Mouse (Mus musculus) liver, embryonic 13.5 days (tissue): ENCODE measurements at regions not wholly inside any gene's neighbourhood (a gene's known extent, or its start where the extent isn't known, plus 50 kb on each side); places are given as distances from the start of the nearest gene placed in this dataset.

Experiments used
- ATAC-seq: fragments of 200-750 bp; cut with Nextera tagmentation; 2 replicates; pipeline ENCODE4 v1.8.0; 2017; ENCODE audit warnings: low read depth, mild to moderate bottlenecking, moderate number of reproducible peaks, moderate library complexity
- DNase-seq: peaks from one replicate; pipeline ENCODE4 v3.0.0; 2022
- H3K27ac ChIP-seq: fragments of 300-500 bp; sonication (generic); 2 replicates; pipeline ENCODE4 v1.5.1; 2015; ENCODE audit warnings: moderate library complexity, mild to moderate bottlenecking, inconsistent platforms
- H3K27me3 ChIP-seq: fragments of 300-500 bp; sonication (generic); 2 replicates; pipeline ENCODE4 v1.6.1; 2015; ENCODE audit warnings: mild to moderate bottlenecking, inconsistent platforms
- H3K36me3 ChIP-seq: fragments of 300-500 bp; sonication (generic); 2 replicates; pipeline ENCODE4 v1.6.1; 2015; ENCODE audit warnings: mild to moderate bottlenecking, inconsistent platforms
- H3K4me1 ChIP-seq: fragments of 300-500 bp; sonication (generic); replicated peaks from 2 replicates; pipeline ENCODE4 v1.6.1; 2015; ENCODE audit warnings: inconsistent platforms
- H3K4me2 ChIP-seq: fragments of 300-500 bp; sonication (generic); 2 replicates; pipeline ENCODE4 v1.6.1; 2015; ENCODE audit warnings: inconsistent platforms, mild to moderate bottlenecking, moderate library complexity
- H3K4me3 ChIP-seq: fragments of 300-500 bp; sonication (generic); replicated peaks from 2 replicates; pipeline ENCODE4 v1.5.1; 2015; ENCODE audit warnings: mild to moderate bottlenecking, inconsistent platforms
- H3K9ac ChIP-seq: fragments of 300-500 bp; sonication (generic); 2 replicates; pipeline ENCODE4 v1.6.1; 2015; ENCODE audit warnings: mild to moderate bottlenecking, inconsistent platforms
- H3K9me3 ChIP-seq: fragments of 300-500 bp; sonication (generic); replicated peaks from 2 replicates; pipeline ENCODE4 v1.6.1; 2016; ENCODE audit warnings: inconsistent platforms
- WGBS: fragments of 180-500 bp; shearing (Covaris S2); methylation state at CpG from one replicate; pipeline ENCODE4 v1.1.7; 2015; ENCODE audit not compliant: insufficient replicate concordance; 5-methylcytosine and 5-hydroxymethylcytosine counted together

- no peak for DNase-seq
- 64% methylated on average over 6 of the region's 6 CpGs for WGBS
Observed at GRCm38 (mm10) chr14:105805762-105806161, 90.9 kb downstream of the Spry2 start.

DNA sequence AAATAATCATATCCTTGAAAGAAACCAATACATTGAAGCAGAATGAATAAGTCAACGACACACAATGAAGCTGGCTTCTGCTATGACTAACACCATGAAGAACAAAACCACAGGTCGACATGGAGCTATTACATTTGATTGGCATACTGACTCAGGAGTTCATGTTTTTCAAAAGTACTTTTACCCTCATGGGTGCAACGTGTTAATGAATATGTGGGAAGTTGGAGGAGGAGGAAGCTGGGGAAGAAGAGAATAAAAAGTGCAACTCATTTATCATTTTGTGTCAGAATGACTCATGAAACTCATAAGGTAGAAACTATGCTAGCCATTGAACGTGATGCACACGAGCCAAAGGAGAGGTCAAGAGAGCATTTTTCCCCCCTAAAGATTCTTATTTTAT is 91.3 kb downstream of the Spry2 start:
- Histone ChIP-seq H3K4me2 (no peak overlapping the region), H3K27me3 (no peaks in the 10 kb centered on the region), H3K9ac (no peak overlapping the region), H3K27ac (no peak overlapping the region), H3K36me3 (no peaks in the 10 kb centered on the region), H3K9me3 (no peaks in the 10 kb centered on the region), H3K4me3 (no peak overlapping the region), H3K4me1 (peaks cover 7% of the 10 kb centered on the region)
- no peak for ATAC-seq
- no peak for DNase-seq
- WGBS = 25% methylated on average over 5 of the region's 5 CpGs

More at GRCm38 (mm10) chr14:105805762-105806161, 90.9 kb downstream of the Spry2 start:
- Histone ChIP-seq H3K9ac (no peak overlapping the region), H3K9me3 (no peaks in the 10 kb centered on the region), H3K4me3 (no peak overlapping the region), H3K27me3 (no peaks in the 10 kb centered on the region), H3K4me1 (peaks cover 7% of the 10 kb centered on the region), H3K36me3 (no peaks in the 10 kb centered on the region), H3K27ac (no peak overlapping the region), H3K4me2 (no peak overlapping the region)
- no peak for ATAC-seq

- no peaks in the 10 kb centered on the region for H3K27me3 ChIP-seq
- peaks cover 7% of the 10 kb centered on the region for H3K4me1 ChIP-seq
- DNase-seq (no peak), ATAC-seq (no peak)
- H3K27ac ChIP-seq = no peak overlapping the region
- no peak overlapping the region for H3K9ac ChIP-seq
- no peak overlapping the region for H3K4me2 ChIP-seq
- H3K9me3 ChIP-seq = no peaks in the 10 kb centered on the region
- WGBS = 72% methylated on average over 5 of the region's 5 CpGs
- H3K4me3 ChIP-seq = no peak overlapping the region
- H3K36me3 ChIP-seq = no peaks in the 10 kb centered on the region
Observed at GRCm38 (mm10) chr14:105804761-105805160, 91.9 kb downstream of the Spry2 start.

DNA sequence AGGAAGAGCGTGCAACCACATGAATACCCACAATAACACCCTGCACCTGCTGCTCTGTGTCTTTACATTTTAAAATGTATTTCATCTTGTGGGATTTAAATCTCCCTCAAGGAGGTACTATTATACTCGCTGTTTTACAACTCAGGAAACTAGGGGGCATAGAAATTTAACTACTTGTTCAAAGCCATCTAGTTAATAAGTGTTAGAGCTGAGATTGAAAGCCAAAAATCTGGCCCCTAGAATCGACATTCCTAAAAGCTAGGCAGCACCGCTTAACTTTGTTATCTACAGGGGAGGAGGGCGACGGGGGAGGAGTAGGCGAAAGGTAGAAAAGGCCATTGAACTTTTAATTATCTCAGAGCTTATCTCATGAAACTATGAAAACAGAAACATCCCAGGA is 93.3 kb downstream of the Spry2 start:
- 0 out of 2 replicates have a peak, but pooled peaks have one; percentile 43 for ATAC-seq
- Histone ChIP-seq H3K4me3 (peak overlapping the region; percentile 14; the same call in 1 of the 2 replicates), H3K9me3 (no peaks in the 10 kb centered on the region), H3K36me3 (no peaks in the 10 kb centered on the region), H3K27ac (peak overlapping the region; percentile 50; the same call in 1 of the 2 replicates), H3K27me3 (no peaks in the 10 kb centered on the region), H3K4me2 (peak overlapping the region; percentile 50), H3K4me1 (peaks cover 7% of the 10 kb centered on the region), H3K9ac (no peak overlapping the region; the same call in 1 of the 2 replicates)
- DNase-seq = no peak
- 33% methylated on average over 7 of the region's 7 CpGs for WGBS

GRCm38 (mm10) chr14:105802529-105803280 is 93.9 kb downstream of the Spry2 start:
- Histone ChIP-seq H3K4me1 (peaks cover 7% of the 10 kb centered on the region), H3K9ac (no peak overlapping the region; the same call in 1 of the 2 replicates), H3K9me3 (no peaks in the 10 kb centered on the region), H3K4me3 (peak overlapping the region; percentile 14), H3K4me2 (peak overlapping the region; percentile 50), H3K27ac (peak overlapping the region; percentile 50; the same call in 1 of the 2 replicates), H3K27me3 (no peaks in the 10 kb centered on the region), H3K36me3 (no peaks in the 10 kb centered on the region)
- DNase-seq (no peak), ATAC-seq (peak; percentile 57; the same call in 1 of the 2 replicates)
- 5% methylated on average over 18 of the region's 18 CpGs for WGBS

GRCm38 (mm10) chr14:105800142-105800925 is 96.3 kb downstream of the Spry2 start:
- no peak overlapping the region for H3K4me3 ChIP-seq
- no peak overlapping the region for H3K27ac ChIP-seq
- H3K27me3 ChIP-seq = no peaks in the 10 kb centered on the region
- peaks cover 7% of the 10 kb centered on the region for H3K4me1 ChIP-seq
- H3K9me3 ChIP-seq = no peaks in the 10 kb centered on the region
- no peak for ATAC-seq
- DNase-seq = no peak
- H3K4me2 ChIP-seq = no peak overlapping the region
- H3K9ac ChIP-seq = no peak overlapping the region
- 76% methylated on average over 13 of the region's 13 CpGs for WGBS
- H3K36me3 ChIP-seq = no peaks in the 10 kb centered on the region

DNA sequence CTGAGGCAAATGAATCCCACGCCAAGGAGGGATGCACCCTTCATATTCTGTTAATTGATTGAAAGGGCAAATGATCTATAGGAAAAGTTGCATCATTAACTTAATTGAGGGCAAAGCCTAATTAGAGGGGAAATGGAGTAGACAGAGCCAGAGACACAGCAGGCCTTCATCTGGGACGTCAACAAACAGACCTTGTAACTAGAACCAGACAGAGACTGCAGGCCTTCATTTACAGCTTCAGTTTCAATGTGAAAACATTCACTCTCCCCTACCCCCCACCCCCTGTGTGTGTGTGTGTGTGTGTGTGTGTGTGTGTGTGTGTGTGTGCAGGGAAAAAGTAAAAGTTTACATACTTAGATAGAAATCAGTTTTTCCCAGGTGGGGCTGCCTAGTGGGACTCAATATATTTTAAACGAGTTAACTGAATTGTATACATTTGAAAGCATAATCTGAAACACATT is 97.2 kb downstream of the Spry2 start:
- Histone ChIP-seq H3K4me1 (peaks cover 7% of the 10 kb centered on the region), H3K27me3 (no peaks in the 10 kb centered on the region), H3K4me2 (no peak overlapping the region), H3K9me3 (no peaks in the 10 kb centered on the region), H3K9ac (no peak overlapping the region), H3K36me3 (no peaks in the 10 kb centered on the region), H3K4me3 (no peak overlapping the region), H3K27ac (no peak overlapping the region)
- ATAC-seq (no peak), DNase-seq (no peak)
- 54% methylated on average over 3 of the region's 3 CpGs for WGBS

- DNase-seq (no peak), ATAC-seq (no peak)
- no peaks in the 10 kb centered on the region for H3K9me3 ChIP-seq
- no peak overlapping the region for H3K4me2 ChIP-seq
- H3K36me3 ChIP-seq = no peaks in the 10 kb centered on the region
- H3K4me1 ChIP-seq = no peaks in the 10 kb centered on the region
- 34% methylated on average over 4 of the region's 4 CpGs for WGBS
- H3K27ac ChIP-seq = no peak overlapping the region
- H3K27me3 ChIP-seq = no peaks in the 10 kb centered on the region
- H3K4me3 ChIP-seq = no peak overlapping the region
- no peak overlapping the region for H3K9ac ChIP-seq
Observed at GRCm38 (mm10) chr14:105793010-105793702, 103.5 kb downstream of the Spry2 start.

- H3K27me3 ChIP-seq = no peaks in the 10 kb centered on the region
- DNase-seq (no peak), ATAC-seq (no peak)
- H3K4me1 ChIP-seq = no peaks in the 10 kb centered on the region
- H3K9ac ChIP-seq = no peak overlapping the region
- 73% methylated on average over 4 of the region's 4 CpGs for WGBS
- no peak overlapping the region for H3K4me2 ChIP-seq
- H3K27ac ChIP-seq = no peak overlapping the region
- no peaks in the 10 kb centered on the region for H3K9me3 ChIP-seq
- H3K4me3 ChIP-seq = no peak overlapping the region
- H3K36me3 ChIP-seq = no peaks in the 10 kb centered on the region
Observed at GRCm38 (mm10) chr14:105790441-105790840, 106.2 kb downstream of the Spry2 start.

- no peak for ATAC-seq
- DNase-seq = no peak
- no peaks in the 10 kb centered on the region for H3K4me1 ChIP-seq
- H3K36me3 ChIP-seq = no peaks in the 10 kb centered on the region
- H3K4me3 ChIP-seq = no peak overlapping the region
- no peak overlapping the region for H3K4me2 ChIP-seq
- no peak overlapping the region for H3K9ac ChIP-seq
- WGBS = 63% methylated on average over 5 of the region's 5 CpGs
- H3K27ac ChIP-seq = no peak overlapping the region
- no peaks in the 10 kb centered on the region for H3K27me3 ChIP-seq
- no peaks in the 10 kb centered on the region for H3K9me3 ChIP-seq
Observed at GRCm38 (mm10) chr14:105783428-105783827, 113.2 kb downstream of the Spry2 start.

GRCm38 (mm10) chr14:105779760-105780159 is 116.9 kb downstream of the Spry2 start:
- Histone ChIP-seq H3K9me3 (no peaks in the 10 kb centered on the region), H3K27me3 (no peaks in the 10 kb centered on the region), H3K4me1 (no peaks in the 10 kb centered on the region), H3K36me3 (no peaks in the 10 kb centered on the region), H3K27ac (no peak overlapping the region), H3K9ac (no peak overlapping the region), H3K4me2 (no peak overlapping the region), H3K4me3 (no peak overlapping the region)
- ATAC-seq (no peak), DNase-seq (no peak)
- 53% methylated on average over 3 of the region's 3 CpGs for WGBS
